Mouse (Mus musculus) left cerebral cortex, postnatal 14 days (tissue): Measurements from ENCODE around the gene Tex10. TPM values are rescaled to one million over a fixed set of nuclear protein-coding genes. Genes with fewer than 3 reads are reported as not detected.
"Not testable (repeated sequence)": the region's sequence is repeated elsewhere in the genome, so short reads cannot be mapped to it uniquely, and the experiment has no call there.

Source experiments
- DNase-seq, 2 experiments: peaks; one replicate each; pipeline ENCODE4 v3.0.0; 2021 to 2022; ENCODE audit warnings: low spot score in 2 of 2, mixed read lengths in 1 of 2
- intact Hi-C: fragments of 180-260 bp; cut with DNase I; formaldehyde crosslinking; loops from one replicate; pipeline ENCODE4 v1.15.1; 2025
- total RNA-seq, 2 experiments: library from RNA; stranded (reverse); gene quantifications; 2 replicates each; pipeline ENCODE4 v1.2.3; 2021

Gene Tex10
- total RNA-seq, 2 experiments from 2014 or later: 22.9 to 23.3 TPM

- no peak for DNase-seq
- intact Hi-C loops: no loop called here
These were observed 59.8 kb downstream of the Tex10 start for GRCm38 (mm10) chr4:48413473-48413872.

GRCm38 (mm10) chr4:48407350-48408039 is 65.8 kb downstream of the Tex10 start:
- DNase-seq: peak; percentile 69 to 75
- intact Hi-C loops: no loop called here

GRCm38 (mm10) chr4:48405724-48406491 is 67.4 kb downstream of the Tex10 start:
- DNase-seq, intact Hi-C loops: not testable (repeated sequence)

GRCm38 (mm10) chr4:48403066-48403640 is 70.1 kb downstream of the Tex10 start:
- DNase-seq: no peak
- intact Hi-C loops: no loop called here

- intact Hi-C loops: no loop called here
- DNase-seq: no peak
These were observed 76.3 kb downstream of the Tex10 start for GRCm38 (mm10) chr4:48396949-48397348.

GRCm38 (mm10) chr4:48382506-48382905 is 90.8 kb downstream of the Tex10 start:
- no peak for DNase-seq
- intact Hi-C loops: no loop called here

- intact Hi-C loops: loop anchor here (2.0 kb wide), 1 partner anchor 156 kb away; no protein-coding TSS in a partner anchor
- peak; percentile 91 to 92 for DNase-seq
These were observed 92.3 kb downstream of the Tex10 start for GRCm38 (mm10) chr4:48380940-48381339.

Other genes starting within 250 kb of the Tex10 start
- gene Erp44, start 193.9 kb downstream of the Tex10 start, total RNA-seq: 10 to 100 TPM; 33.3 to 37.2 TPM
- 10 to 100 TPM in 1 of 2 experiments, 1 to 10 TPM in 1; 10.0 to 10.8 TPM for gene Invs, start 193.7 kb downstream of the Tex10 start, total RNA-seq
- 10 to 100 TPM; 25.4 to 27.6 TPM for gene Msantd3, start 66.5 kb upstream of the Tex10 start, total RNA-seq
- 100 to 1,000 TPM; 124 to 134 TPM for gene Tmeff1, start 111.7 kb upstream of the Tex10 start, total RNA-seq
- 1 to 10 TPM; 1.7 to 2.1 TPM for gene Cavin4, start 190.1 kb upstream of the Tex10 start, total RNA-seq